Mouse (Mus musculus): ENCODE measurements around the gene Smim27.

- TF ChIP-seq MAFK (IDR thresholded peaks at IDR 0.05; ENCODE audit: insufficient read depth, low read depth, low read length) = no peak
- TF ChIP-seq HCFC1 (IDR thresholded peaks at IDR 0.05; ENCODE audit: borderline replicate concordance, insufficient read depth, low read length) = no peak
These were observed 27.5 kb upstream of the Smim27 start for GRCm38 (mm10) chr4:40241928-40242327.
